Mouse (Mus musculus) embryonic facial prominence, embryonic 13.5 days (tissue): ENCODE measurements around the gene Jchain. TPM values are rescaled to one million over a fixed set of nuclear protein-coding genes. Genes with fewer than 3 reads are reported as not detected.
"Not testable (repeated sequence)": the region's sequence is repeated elsewhere in the genome, so short reads cannot be mapped to it uniquely, and the experiment has no call there.

Experiments
- ATAC-seq: fragments of 200-750 bp; cut with Nextera tagmentation; 2 replicates; pipeline ENCODE4 v1.8.0; 2017; ENCODE audit warnings: low read depth; ENCODE audit not compliant: insufficient number of reproducible peaks, insufficient read depth, low FRiP score, low TSS enrichment
- H3K27ac ChIP-seq: fragments of 300-500 bp; sonication (generic); 2 replicates; pipeline ENCODE4 v1.5.1; 2015; ENCODE audit warnings: moderate library complexity, mild to moderate bottlenecking, inconsistent platforms
- H3K27me3 ChIP-seq: fragments of 300-500 bp; sonication (generic); 2 replicates; pipeline ENCODE4 v1.6.1; 2015; ENCODE audit warnings: mild to moderate bottlenecking, inconsistent platforms
- H3K36me3 ChIP-seq: fragments of 300-500 bp; sonication (generic); 2 replicates; pipeline ENCODE4 v1.6.1; 2015; ENCODE audit warnings: mild to moderate bottlenecking, inconsistent platforms
- H3K4me1 ChIP-seq: fragments of 300-500 bp; sonication (generic); 2 replicates; pipeline ENCODE4 v1.6.1; 2015; ENCODE audit warnings: inconsistent platforms
- H3K4me2 ChIP-seq: fragments of 300-500 bp; sonication (generic); 2 replicates; pipeline ENCODE4 v1.6.1; 2015; ENCODE audit warnings: moderate library complexity, mild to moderate bottlenecking, inconsistent platforms
- H3K4me3 ChIP-seq: fragments of 300-500 bp; sonication (generic); 2 replicates; pipeline ENCODE4 v1.5.1; 2015; ENCODE audit warnings: mild to moderate bottlenecking, inconsistent platforms
- H3K9ac ChIP-seq: fragments of 300-500 bp; sonication (generic); 2 replicates; pipeline ENCODE4 v1.6.1; 2015; ENCODE audit warnings: mild to moderate bottlenecking, inconsistent platforms
- H3K9me3 ChIP-seq: fragments of 300-500 bp; sonication (generic); 2 replicates; pipeline ENCODE4 v1.6.1; 2016; ENCODE audit warnings: inconsistent platforms
- WGBS: fragments of 180-500 bp; shearing (Covaris S2); methylation state at CpG from one replicate; pipeline ENCODE4 v1.1.7; 2015; ENCODE audit warnings: mixed read lengths; 5-methylcytosine and 5-hydroxymethylcytosine counted together
- polyA plus RNA-seq: library from polyadenylated mRNA; unstranded; fragments of >200 nt; fragmentation: Nextera tagmentation; extraction: Ambion mirVana; gene quantifications from 2 replicates; pipeline ENCODE4 v1.2.1, GENCODE M21; 2015

The Jchain gene
- polyA plus RNA-seq, 1 experiment from 2014 or later = not detected

GRCm38 (mm10) chr5:88558991-88559390, 31.3 kb upstream of the Jchain start:
- no peak overlapping the region for H3K9ac ChIP-seq
- no peak overlapping the region for H3K4me2 ChIP-seq
- no peaks in the 10 kb centered on the region for H3K27me3 ChIP-seq
- H3K36me3 ChIP-seq = peaks cover 17% of the 10 kb centered on the region
- H3K27ac ChIP-seq = no peak overlapping the region
- peaks cover 17% of the 10 kb centered on the region for H3K4me1 ChIP-seq
- H3K9me3 ChIP-seq = no peaks in the 10 kb centered on the region
- H3K4me3 ChIP-seq = no peak overlapping the region
- ATAC-seq = no peak
- WGBS = 30% methylated on average over 1 of the region's 1 CpGs

- Histone ChIP-seq H3K36me3 (peaks cover 17% of the 10 kb centered on the region), H3K4me1 (peaks cover 17% of the 10 kb centered on the region), H3K27me3 (no peaks in the 10 kb centered on the region), H3K4me3 (peak within 1 kb of the TSS; percentile 85), H3K9ac (peak within 1 kb of the TSS; percentile 95), H3K9me3 (no peaks in the 10 kb centered on the region), H3K27ac (peak within 1 kb of the TSS; percentile 97), H3K4me2 (peak within 1 kb of the TSS; percentile 94)
- peak; percentile 93 for ATAC-seq
- whole genome bisulfite sequencing = under 1% methylated on average over 67 of the region's 76 CpGs
These were observed 26.6 kb upstream of the Jchain start, which contains the start of gene Utp3 for GRCm38 (mm10) chr5:88554086-88554886. Utp3 (plus strand) TSS chr5:88554462.

DNA sequence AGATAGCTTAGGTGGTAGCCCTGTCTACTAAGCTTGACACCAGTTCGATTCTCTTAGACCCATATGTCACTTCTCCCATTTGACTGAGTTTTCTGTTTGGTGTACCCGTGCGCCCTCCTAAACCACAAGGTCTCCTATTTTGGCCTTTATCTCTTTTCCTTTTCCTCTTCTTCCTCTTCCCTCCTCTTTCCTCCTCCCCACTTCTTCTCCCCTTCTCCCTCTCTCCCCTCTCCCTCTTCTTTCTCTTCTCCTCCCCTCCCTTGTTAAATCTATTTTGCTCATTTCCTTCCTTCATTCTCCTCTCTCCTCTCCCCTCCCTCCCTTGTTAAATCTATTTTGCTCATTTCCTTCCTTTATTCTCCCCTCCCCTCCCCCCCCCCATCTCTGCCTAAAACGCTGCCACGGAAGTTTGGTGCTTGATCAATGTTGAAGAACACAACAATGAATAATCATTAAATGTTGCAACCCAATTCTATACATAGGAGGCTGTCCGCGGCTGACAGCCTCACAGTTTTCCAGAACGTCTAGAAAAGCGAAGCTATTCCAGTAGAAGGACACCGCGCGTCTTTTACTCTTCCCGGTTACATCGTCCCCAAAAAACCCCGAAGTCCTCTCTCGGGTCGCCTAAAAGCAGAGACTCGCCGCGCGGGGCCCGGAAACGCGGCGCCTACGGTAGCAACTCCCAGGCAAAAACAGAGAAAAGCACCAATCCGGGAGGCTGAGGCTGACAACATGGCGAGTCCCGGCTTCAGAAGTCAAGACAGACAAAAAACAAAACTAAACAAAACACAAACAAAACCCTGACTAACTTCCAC, 25.8 kb upstream of the Jchain start:
- Histone ChIP-seq H3K9me3 (no peaks in the 10 kb centered on the region), H3K9ac (peak overlapping the region; percentile 83), H3K4me1 (peaks cover 17% of the 10 kb centered on the region), H3K36me3 (peaks cover 17% of the 10 kb centered on the region), H3K27me3 (no peaks in the 10 kb centered on the region), H3K4me2 (peak overlapping the region; percentile 63), H3K27ac (peak overlapping the region; percentile 97), H3K4me3 (peak overlapping the region; percentile 85)
- peak; percentile 49 for ATAC-seq
- WGBS = 8% methylated on average over 29 of the region's 29 CpGs

- H3K9ac ChIP-seq = no peak overlapping the region
- no peak overlapping the region for H3K27ac ChIP-seq
- no peak for ATAC-seq
- no peaks in the 10 kb centered on the region for H3K4me1 ChIP-seq
- H3K9me3 ChIP-seq = no peaks in the 10 kb centered on the region
- no peak overlapping the region for H3K4me2 ChIP-seq
- no peak overlapping the region for H3K4me3 ChIP-seq
- 85% methylated on average over 7 of the region's 7 CpGs for WGBS
- H3K36me3 ChIP-seq = no peaks in the 10 kb centered on the region
- H3K27me3 ChIP-seq = no peaks in the 10 kb centered on the region
These were observed 17.8 kb upstream of the Jchain start for GRCm38 (mm10) chr5:88545536-88545935.

DNA sequence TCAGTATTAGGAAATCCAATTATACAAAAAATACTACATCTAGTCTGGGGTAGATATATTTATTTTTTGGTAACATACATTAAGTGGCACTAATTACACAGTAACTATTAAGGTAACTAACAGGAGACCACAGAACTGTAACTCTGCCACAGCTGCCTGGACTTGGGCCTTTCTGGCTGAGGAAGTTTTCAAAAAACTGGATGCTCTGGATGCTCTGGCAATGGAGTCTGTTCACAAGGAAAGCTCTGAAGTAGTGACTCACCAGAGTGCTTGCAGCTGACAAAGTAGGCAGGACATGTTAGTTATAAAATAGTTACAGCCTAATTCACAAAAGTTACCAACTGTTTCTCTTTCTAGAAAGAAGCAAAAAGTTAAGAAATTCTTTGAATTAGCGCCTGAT, 16.7 kb upstream of the Jchain start:
- not testable (repeated sequence) for ATAC-seq, H3K4me2 ChIP-seq, H3K27ac ChIP-seq, H3K9ac ChIP-seq, H3K36me3 ChIP-seq, H3K4me1 ChIP-seq, H3K27me3 ChIP-seq, H3K9me3 ChIP-seq, H3K4me3 ChIP-seq
- 82% methylated on average over 1 of the region's 1 CpGs for WGBS

- Histone ChIP-seq H3K9me3 (no peaks in the 10 kb centered on the region), H3K4me1 (no peaks in the 10 kb centered on the region), H3K9ac (no peak overlapping the region), H3K4me2 (no peak overlapping the region), H3K36me3 (no peaks in the 10 kb centered on the region), H3K27me3 (no peaks in the 10 kb centered on the region), H3K4me3 (no peak overlapping the region), H3K27ac (no peak overlapping the region)
- peak; percentile 32; the same call in 1 of the 2 replicates for ATAC-seq
- WGBS = 53% methylated on average over 5 of the region's 5 CpGs
These were observed 15.1 kb upstream of the Jchain start for GRCm38 (mm10) chr5:88542651-88543282.

- H3K4me1 ChIP-seq = no peaks in the 10 kb centered on the region; the same call in 1 of the 2 replicates
- H3K36me3 ChIP-seq = no peaks in the 10 kb centered on the region
- H3K27me3 ChIP-seq = no peaks in the 10 kb centered on the region
- no peak overlapping the region for H3K27ac ChIP-seq
- no peak overlapping the region for H3K4me3 ChIP-seq
- no peaks in the 10 kb centered on the region for H3K9me3 ChIP-seq
- no peak overlapping the region for H3K9ac ChIP-seq
- no peak for ATAC-seq
- H3K4me2 ChIP-seq = no peak overlapping the region
These were observed 13.2 kb upstream of the Jchain start for GRCm38 (mm10) chr5:88540845-88541244.

DNA sequence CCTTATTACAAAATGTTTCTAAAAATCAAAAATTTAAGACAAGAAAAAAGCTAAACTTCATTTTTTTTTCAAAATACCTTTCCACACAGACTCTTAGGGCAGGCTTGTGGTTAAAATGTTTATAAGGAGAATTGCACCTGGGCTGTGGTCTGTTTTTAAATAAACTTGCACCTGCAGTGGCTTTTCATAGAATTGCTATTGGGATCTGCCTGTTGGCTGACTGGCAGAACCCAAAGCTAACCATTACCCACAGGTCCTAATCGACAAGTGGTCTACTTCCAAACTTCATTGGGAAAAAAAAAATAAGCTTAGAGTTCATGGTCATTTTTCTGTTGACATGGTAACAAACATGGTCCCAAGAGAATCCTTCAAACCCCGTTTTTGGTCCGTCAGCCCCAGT, 7.0 kb upstream of the Jchain start:
- ATAC-seq = no peak
- whole genome bisulfite sequencing = 63% methylated on average over 3 of the region's 3 CpGs
- H3K9ac ChIP-seq = no peak overlapping the region

DNA sequence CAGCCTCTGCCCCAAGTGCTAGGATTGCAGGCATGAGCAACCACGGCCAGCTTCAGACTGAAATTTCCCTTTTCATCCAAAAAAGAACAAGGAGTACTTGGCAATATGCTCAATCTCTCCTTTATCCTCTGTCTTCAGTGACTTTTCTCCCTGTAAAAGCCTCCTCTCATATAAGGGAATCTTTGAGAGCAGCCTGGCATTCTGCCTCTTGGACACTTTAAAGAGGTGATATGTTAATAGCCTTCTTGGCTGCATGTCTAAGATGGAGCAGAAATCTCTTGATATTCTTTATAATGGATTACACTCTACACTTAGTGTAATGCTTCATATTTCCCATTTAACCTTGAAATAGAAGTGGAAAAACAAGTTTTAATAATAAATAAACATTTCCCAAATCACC, 3.2 kb upstream of the Jchain start:
- ATAC-seq = no peak
- no peaks in the 10 kb centered on the region for H3K9me3 ChIP-seq
- H3K4me3 ChIP-seq = no peak overlapping the region
- H3K9ac ChIP-seq = no peak overlapping the region
- no peaks in the 10 kb centered on the region for H3K4me1 ChIP-seq
- no peaks in the 10 kb centered on the region for H3K27me3 ChIP-seq
- H3K4me2 ChIP-seq = no peak overlapping the region
- no peak overlapping the region for H3K27ac ChIP-seq
- WGBS = 69% methylated on average over 1 of the region's 1 CpGs
- H3K36me3 ChIP-seq = no peaks in the 10 kb centered on the region

More for the DNA sequence above, 7.0 kb upstream of the Jchain start:
- Histone ChIP-seq H3K9me3 (no peaks in the 10 kb centered on the region), H3K27ac (no peak overlapping the region), H3K36me3 (no peaks in the 10 kb centered on the region), H3K4me1 (no peaks in the 10 kb centered on the region; the same call in 1 of the 2 replicates), H3K27me3 (no peaks in the 10 kb centered on the region), H3K4me3 (no peak overlapping the region), H3K4me2 (no peak overlapping the region)

DNA sequence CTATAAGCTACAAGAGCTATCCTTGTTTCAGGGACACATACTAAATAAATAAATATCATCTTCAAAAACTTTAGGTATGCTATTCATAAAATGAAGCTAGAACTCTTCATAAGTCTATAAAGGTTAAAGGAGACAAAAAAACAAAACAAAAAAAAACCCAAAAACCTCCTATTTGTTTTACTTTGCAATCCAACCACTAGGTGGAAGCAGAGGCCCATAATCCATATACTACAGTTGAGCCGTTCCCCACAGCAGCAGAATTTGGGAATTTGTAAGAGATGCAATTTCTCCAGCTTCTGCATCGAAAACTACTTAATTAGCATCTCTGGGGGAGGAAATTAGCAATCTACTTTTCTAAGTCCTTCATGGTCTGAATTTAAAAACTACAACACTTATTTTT, 8.5 kb downstream of the Jchain start:
- 8% methylated on average over 2 of the region's 2 CpGs for WGBS
- no peak overlapping the region for H3K9ac ChIP-seq
- no peak overlapping the region for H3K4me2 ChIP-seq
- H3K36me3 ChIP-seq = no peaks in the 10 kb centered on the region
- ATAC-seq = no peak
- H3K27ac ChIP-seq = no peak overlapping the region
- H3K4me3 ChIP-seq = no peak overlapping the region
- no peaks in the 10 kb centered on the region for H3K4me1 ChIP-seq
- no peaks in the 10 kb centered on the region for H3K27me3 ChIP-seq
- no peaks in the 10 kb centered on the region for H3K9me3 ChIP-seq

DNA sequence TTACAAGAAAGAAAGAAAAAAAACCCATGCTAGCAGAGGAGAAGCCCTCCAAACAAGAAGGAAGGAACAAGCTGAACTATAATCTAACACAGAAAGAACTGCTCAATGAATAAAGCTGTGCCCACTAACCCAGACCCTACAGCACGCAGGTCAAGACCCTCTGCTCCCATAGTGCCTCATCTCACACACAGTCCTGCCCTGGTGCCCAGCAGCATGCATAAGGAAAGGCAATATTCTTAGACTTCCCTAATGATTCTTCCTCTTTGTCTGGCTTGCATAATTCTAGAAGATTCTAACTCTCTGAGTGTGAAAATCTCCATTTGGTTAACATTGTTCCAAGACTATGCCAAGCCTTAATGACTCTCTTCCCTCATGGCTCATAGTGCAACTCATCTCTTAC, 18.7 kb downstream of the Jchain start:
- Histone ChIP-seq H3K4me1 (no peaks in the 10 kb centered on the region), H3K9ac (no peak overlapping the region)
- ATAC-seq = no peak

More for the DNA sequence above, 18.7 kb downstream of the Jchain start:
- Histone ChIP-seq H3K27me3 (no peaks in the 10 kb centered on the region), H3K36me3 (no peaks in the 10 kb centered on the region), H3K27ac (no peak overlapping the region), H3K4me3 (no peak overlapping the region), H3K9me3 (no peaks in the 10 kb centered on the region), H3K4me2 (no peak overlapping the region)
- WGBS = 93% methylated on average over 1 of the region's 1 CpGs
